Mouse (Mus musculus): ENCODE results near the gene Shkbp1.

DNA sequence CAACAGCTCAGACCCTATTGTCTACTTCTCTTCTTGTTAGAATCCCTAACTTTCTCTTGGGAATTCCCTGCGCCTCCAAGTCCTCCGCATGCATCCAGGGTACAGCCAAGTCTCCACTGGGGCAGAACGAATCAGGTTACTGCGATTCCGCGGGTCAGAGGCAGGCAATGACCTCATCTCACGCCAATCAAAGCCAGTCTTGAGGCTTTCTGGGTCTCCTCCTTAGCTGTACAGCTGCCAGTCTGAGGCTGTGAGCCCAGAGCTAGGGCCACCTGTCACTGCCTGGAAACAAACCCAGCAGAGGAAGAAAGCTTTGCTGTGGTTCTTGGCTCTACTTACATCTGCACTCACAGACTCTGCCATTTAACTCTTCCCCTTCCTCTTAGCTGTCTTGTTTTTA is 39.9 kb downstream of the Shkbp1 start:
- TF ChIP-seq GATA1 (IDR thresholded peaks at IDR 0.05; ENCODE audit: borderline replicate concordance, low read length): no peak
- no peak for TF ChIP-seq FLI1 (IDR thresholded peaks at IDR 0.05; ENCODE audit: low read length)
